ENCODE assay signal across 9 mouse cellular contexts in the genomic region with DNA sequence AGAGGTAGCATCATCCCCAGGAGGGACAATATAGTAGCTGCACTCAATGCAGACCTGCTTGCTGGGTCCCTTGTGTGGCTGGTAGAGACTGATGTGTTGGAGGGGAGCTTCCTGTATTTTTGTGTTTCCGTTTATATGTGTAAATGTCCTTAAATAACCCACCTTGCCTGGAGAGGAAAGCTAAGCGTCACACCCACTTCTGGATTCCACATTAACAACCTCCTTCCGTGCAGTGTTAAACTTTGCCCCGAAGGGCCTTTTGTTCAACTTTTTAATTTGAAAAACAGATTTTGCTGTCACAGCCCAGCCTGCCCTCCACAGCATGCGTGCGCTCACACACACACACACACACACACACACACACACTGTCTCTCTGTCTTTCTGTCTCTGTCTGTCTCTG.
DNase-seq lines count a peak whose midpoint lies in the region; ATAC-seq lines count a peak whose summit lies in the region.
"Had no signal": no experiment of that assay in that cellular context is flagged by ENCODE, and none has a peak within 500 bp of the region (broad histone marks: within the 10 kb centered on the region; RNA-seq: fewer than 3 reads in every experiment).

No protein-coding gene starts in this region.

- H3K4me1 ChIP-seq in forebrain, embryonic 13.5 days: peaks cover 94% of the 10 kb centered on the region
- peaks cover 28% of the 10 kb centered on the region for H3K4me1 ChIP-seq in intestine, embryonic 15.5 days (replicated peaks)

- no peaks in the 10 kb centered on the region for H3K9me3 ChIP-seq in forebrain, embryonic 13.5 days (replicated peaks)
- H3K9me3 ChIP-seq in intestine, embryonic 15.5 days: no peaks in the 10 kb centered on the region

- 0 out of 2 replicates have a peak overlapping the region, but pooled peaks have one; percentile 5 for H3K9ac ChIP-seq in forebrain, embryonic 13.5 days
- no peak overlapping the region for H3K9ac ChIP-seq in intestine, embryonic 15.5 days

- DNase-seq in embryo, embryonic 11 days: peak; percentile 51
- no peak for DNase-seq in embryo, embryonic 10 days (ENCODE audit: low spot score)
- no peak for DNase-seq in layer of hippocampus, adult 18-20 months (ENCODE audit: low spot score in 2 of 2)
- no peak for DNase-seq in spleen, postnatal 14 days (ENCODE audit: low spot score in 2 of 2)
- DNase-seq: cerebellum, postnatal 36 days had no signal

- WGBS in forebrain, embryonic 13.5 days: 32% methylated on average over 6 of the region's 6 CpGs
- 34% methylated on average over 6 of the region's 6 CpGs for WGBS in intestine, embryonic 15.5 days

- 0 out of 2 replicates have a peak overlapping the region, but pooled peaks have one; percentile 24 for H3K4me2 ChIP-seq in forebrain, embryonic 13.5 days
- peak overlapping the region; percentile 32 for H3K4me2 ChIP-seq in intestine, embryonic 15.5 days (replicated peaks)

- H3K27ac ChIP-seq in forebrain, embryonic 13.5 days: peak overlapping the region; percentile 94
- no peak overlapping the region; the same call in 1 of the 2 replicates for H3K27ac ChIP-seq in intestine, embryonic 15.5 days

- no peaks in the 10 kb centered on the region for H3K27me3 ChIP-seq in forebrain, embryonic 13.5 days
- H3K27me3 ChIP-seq in intestine, embryonic 15.5 days (replicated peaks): no peaks in the 10 kb centered on the region

- H3K4me3 ChIP-seq in forebrain, embryonic 13.5 days: no peak overlapping the region
- H3K4me3 ChIP-seq in intestine, embryonic 15.5 days (replicated peaks): no peak overlapping the region

- ATAC-seq in forebrain, embryonic 13.5 days: no peak
- peak; percentile 53 for ATAC-seq in intestine, embryonic 15.5 days
- ATAC-seq in megakaryocyte progenitor cell, adult 5-6 weeks (replicated peaks; ENCODE audit: poor library complexity): 0 out of 2 replicates have a peak, but pooled peaks have one; percentile 4
- no peak for ATAC-seq in megakaryocyte-erythroid progenitor cell, adult 5-6 weeks (replicated peaks; ENCODE audit: low FRiP score, low TSS enrichment, poor library complexity, severe bottlenecking)

- no peaks in the 10 kb centered on the region for H3K36me3 ChIP-seq in forebrain, embryonic 13.5 days (ENCODE audit: poor library complexity, severe bottlenecking)
- H3K36me3 ChIP-seq in intestine, embryonic 15.5 days: no peaks in the 10 kb centered on the region

Comparison
In these comparisons a context has a peak if more than half of its experiments do, and no peak if none do; other contexts are left out.
1. ATAC-seq: peak in intestine, embryonic 15.5 days (single experiment) and megakaryocyte progenitor cell, adult 5-6 weeks (single experiment); none in forebrain, embryonic 13.5 days (single experiment) and megakaryocyte-erythroid progenitor cell, adult 5-6 weeks (single experiment).